Comparison of ENCODE assay signal across 18 mouse cellular contexts in genomic region chr3:148005831-148006230, GRCm38 (mm10).
DNase-seq lines count a peak whose midpoint lies in the region; ATAC-seq and TF ChIP-seq lines count a peak whose summit lies in the region.
"Had no signal": no experiment of that assay in that cellular context is flagged by ENCODE, and none has a peak within 500 bp of the region (broad histone marks: within the 10 kb centered on the region; RNA-seq: fewer than 3 reads in every experiment).

No protein-coding gene starts in this region.

- peak overlapping the region; percentile 18; the same call in 1 of the 2 replicates for H3K4me2 ChIP-seq in intestine, embryonic 14.5 days (ENCODE audit: low read length)
- no peak overlapping the region for H3K4me2 ChIP-seq in intestine, embryonic 16.5 days (ENCODE audit: low read depth, low read length)
- no peak overlapping the region for H3K4me2 ChIP-seq in kidney, postnatal 0 days (ENCODE audit: low read length)
- no peak overlapping the region for H3K4me2 ChIP-seq in midbrain, embryonic 11.5 days
- H3K4me2 ChIP-seq in midbrain, embryonic 16.5 days (ENCODE audit: low read length): no peak overlapping the region
- H3K4me2 ChIP-seq: forebrain, embryonic 15.5 days; heart, embryonic 15.5 days; hindbrain, embryonic 13.5 days had no signal

- no peaks in the 10 kb centered on the region for H3K9me3 ChIP-seq in intestine, embryonic 14.5 days (ENCODE audit: control insufficient read depth, low read length)
- no peaks in the 10 kb centered on the region for H3K9me3 ChIP-seq in intestine, embryonic 16.5 days (ENCODE audit: control insufficient read depth, low read length)
- H3K9me3 ChIP-seq in kidney, postnatal 0 days (replicated peaks; ENCODE audit: low read length): no peaks in the 10 kb centered on the region
- no peaks in the 10 kb centered on the region for H3K9me3 ChIP-seq in midbrain, embryonic 11.5 days (ENCODE audit: control insufficient read depth, low read length)
- H3K9me3 ChIP-seq in midbrain, embryonic 16.5 days (replicated peaks; ENCODE audit: control insufficient read depth, low read length, poor library complexity, severe bottlenecking): no peaks in the 10 kb centered on the region
- H3K9me3 ChIP-seq: forebrain, embryonic 15.5 days; heart, embryonic 15.5 days; hindbrain, embryonic 13.5 days had no signal

- H3K4me3 ChIP-seq in intestine, embryonic 14.5 days (ENCODE audit: low read depth, low read length): no peak overlapping the region
- no peak overlapping the region for H3K4me3 ChIP-seq in intestine, embryonic 16.5 days (ENCODE audit: low read length)
- H3K4me3 ChIP-seq in kidney, postnatal 0 days (replicated peaks; ENCODE audit: low read depth, low read length): no peak overlapping the region
- H3K4me3 ChIP-seq in midbrain, embryonic 11.5 days (ENCODE audit: low read depth, low read length): no peak overlapping the region
- H3K4me3 ChIP-seq in midbrain, embryonic 16.5 days (ENCODE audit: low read depth, low read length): no peak overlapping the region
- H3K4me3 ChIP-seq: forebrain, embryonic 15.5 days; heart, embryonic 15.5 days; hindbrain, embryonic 13.5 days had no signal

- H3K36me3 ChIP-seq in intestine, embryonic 14.5 days (ENCODE audit: control insufficient read depth, insufficient read depth, low read length): no peaks in the 10 kb centered on the region
- H3K36me3 ChIP-seq in intestine, embryonic 16.5 days (ENCODE audit: control insufficient read depth, insufficient read depth, low read length): no peaks in the 10 kb centered on the region
- H3K36me3 ChIP-seq in kidney, postnatal 0 days (ENCODE audit: insufficient read depth, low read length): no peaks in the 10 kb centered on the region
- no peaks in the 10 kb centered on the region for H3K36me3 ChIP-seq in midbrain, embryonic 11.5 days (ENCODE audit: control insufficient read depth, insufficient read depth, low read length)
- no peaks in the 10 kb centered on the region for H3K36me3 ChIP-seq in midbrain, embryonic 16.5 days (ENCODE audit: control insufficient read depth, insufficient read depth, low read length)
- H3K36me3 ChIP-seq: forebrain, embryonic 15.5 days; heart, embryonic 15.5 days; hindbrain, embryonic 13.5 days had no signal

- ATAC-seq in intestine, embryonic 14.5 days (replicated peaks; ENCODE audit: low FRiP score, low TSS enrichment, low read depth): no peak
- no peak for ATAC-seq in intestine, embryonic 16.5 days
- ATAC-seq in kidney, postnatal 0 days (replicated peaks; ENCODE audit: low FRiP score, low read depth): no peak
- ATAC-seq in midbrain, embryonic 11.5 days (ENCODE audit: low FRiP score): no peak
- no peak for ATAC-seq in midbrain, embryonic 16.5 days
- ATAC-seq: forebrain, embryonic 15.5 days had no signal

- H3K27me3 ChIP-seq in intestine, embryonic 14.5 days (replicated peaks; ENCODE audit: control insufficient read depth, insufficient read depth, low read length): no peaks in the 10 kb centered on the region
- H3K27me3 ChIP-seq in intestine, embryonic 16.5 days (replicated peaks; ENCODE audit: control insufficient read depth, insufficient read depth, low read length): no peaks in the 10 kb centered on the region
- H3K27me3 ChIP-seq in kidney, postnatal 0 days (ENCODE audit: insufficient read depth, low read length): no peaks in the 10 kb centered on the region
- H3K27me3 ChIP-seq in midbrain, embryonic 11.5 days (ENCODE audit: control insufficient read depth, insufficient read depth, low read length): no peaks in the 10 kb centered on the region
- no peaks in the 10 kb centered on the region for H3K27me3 ChIP-seq in midbrain, embryonic 16.5 days (ENCODE audit: control insufficient read depth, insufficient read depth, low read depth, low read length)
- H3K27me3 ChIP-seq: CH12.LX; forebrain, embryonic 15.5 days; heart, embryonic 15.5 days; hindbrain, embryonic 13.5 days had no signal

- no peak for DNase-seq in intestine, embryonic 14.5 days (ENCODE audit: low spot score)
- peak; percentile 41 for DNase-seq in kidney, postnatal 0 days (ENCODE audit: low spot score)
- DNase-seq in kidney, adult 9 months: no peak
- DNase-seq in midbrain, embryonic 11.5 days (ENCODE audit: low spot score, missing footprints): peak; percentile 85
- peak; percentile 36 for DNase-seq in mesoderm, embryonic 11.5 days (ENCODE audit: low read depth, low spot score)
- DNase-seq: adrenal gland, adult 2 months; adrenal gland, postnatal 25 days; cerebellum, adult 2 months; cerebellum, postnatal 10 days; gastrocnemius, postnatal 36 days; heart, adult 11 months; heart, postnatal 14 days had no signal

- no peak overlapping the region for H3K27ac ChIP-seq in intestine, embryonic 14.5 days (ENCODE audit: low read depth)
- H3K27ac ChIP-seq in intestine, embryonic 16.5 days (ENCODE audit: low read length): no peak overlapping the region
- H3K27ac ChIP-seq in kidney, postnatal 0 days: no peak overlapping the region
- H3K27ac ChIP-seq in midbrain, embryonic 11.5 days (ENCODE audit: low read depth, low read length): no peak overlapping the region
- H3K27ac ChIP-seq in midbrain, embryonic 16.5 days (ENCODE audit: low read length): no peak overlapping the region
- H3K27ac ChIP-seq: forebrain, embryonic 15.5 days; heart, embryonic 15.5 days; hindbrain, embryonic 13.5 days had no signal

- no peak overlapping the region for H3K9ac ChIP-seq in intestine, embryonic 14.5 days (ENCODE audit: low read length)
- H3K9ac ChIP-seq in intestine, embryonic 16.5 days (ENCODE audit: low read depth, low read length): no peak overlapping the region
- H3K9ac ChIP-seq in kidney, postnatal 0 days (ENCODE audit: low read depth, low read length): no peak overlapping the region
- no peak overlapping the region for H3K9ac ChIP-seq in midbrain, embryonic 11.5 days (ENCODE audit: low read length)
- H3K9ac ChIP-seq in midbrain, embryonic 16.5 days (ENCODE audit: low read depth, low read length): no peak overlapping the region
- H3K9ac ChIP-seq: forebrain, embryonic 15.5 days; heart, embryonic 15.5 days; hindbrain, embryonic 13.5 days had no signal

- no peaks in the 10 kb centered on the region for H3K4me1 ChIP-seq in intestine, embryonic 14.5 days (replicated peaks; ENCODE audit: control insufficient read depth, insufficient read depth, low read length)
- H3K4me1 ChIP-seq in intestine, embryonic 16.5 days (ENCODE audit: control insufficient read depth, insufficient read depth, low read length): no peaks in the 10 kb centered on the region
- H3K4me1 ChIP-seq in kidney, postnatal 0 days (replicated peaks; ENCODE audit: insufficient read depth, low read length): no peaks in the 10 kb centered on the region
- no peaks in the 10 kb centered on the region for H3K4me1 ChIP-seq in midbrain, embryonic 11.5 days (ENCODE audit: control insufficient read depth, insufficient read depth, low read length)
- H3K4me1 ChIP-seq in midbrain, embryonic 16.5 days (ENCODE audit: control insufficient read depth, insufficient read depth, low read length): no peaks in the 10 kb centered on the region
- H3K4me1 ChIP-seq: forebrain, embryonic 15.5 days; hindbrain, embryonic 13.5 days had no signal

- no peak for TF ChIP-seq CTCF in kidney, postnatal 0 days (IDR thresholded peaks at IDR 0.05; ENCODE audit: low read depth)

- WGBS in intestine, embryonic 14.5 days: 22% methylated on average over 5 of the region's 5 CpGs
- 42% methylated on average over 5 of the region's 5 CpGs for WGBS in intestine, embryonic 16.5 days
- 22% methylated on average over 5 of the region's 5 CpGs for WGBS in kidney, postnatal 0 days
- WGBS in midbrain, embryonic 11.5 days: 62% methylated on average over 5 of the region's 5 CpGs
- 55% methylated on average over 5 of the region's 5 CpGs for WGBS in midbrain, embryonic 16.5 days

Comparison
In these comparisons a context has a peak if more than half of its experiments do, and no peak if none do; other contexts are left out.
1. DNase-seq: peak in kidney, postnatal 0 days (single experiment), midbrain, embryonic 11.5 days (single experiment) and mesoderm, embryonic 11.5 days (single experiment); none in intestine, embryonic 14.5 days (single experiment) and kidney, adult 9 months (single experiment).